Mouse (Mus musculus) limb, embryonic 11.5 days (tissue): Measurements from ENCODE around the gene Mterf1b. TPM values are rescaled to one million over a fixed set of nuclear protein-coding genes. Genes with fewer than 3 reads are reported as not detected.

ENCODE experiments used
- ATAC-seq: fragments of 200-750 bp; cut with Nextera tagmentation; 2 replicates; pipeline ENCODE4 v1.8.0; 2017; ENCODE audit warnings: low read depth; ENCODE audit not compliant: insufficient number of reproducible peaks, low FRiP score, low TSS enrichment
- DNase-seq: peaks from one replicate; pipeline ENCODE4 v3.0.0-alpha.2; 2015; ENCODE audit warnings: low spot score
- H3K27ac ChIP-seq: fragments of 300-500 bp; sonication (generic); replicated peaks from 2 replicates; pipeline ENCODE4 v1.5.1; 2014; ENCODE audit warnings: low read depth, mild to moderate bottlenecking, low read length
- H3K27me3 ChIP-seq: fragments of 300-500 bp; sonication (generic); 2 replicates; pipeline ENCODE4 v1.6.1; 2014; ENCODE audit warnings: mild to moderate bottlenecking, low read length, mixed read lengths; ENCODE audit not compliant: control insufficient read depth, insufficient read depth
- H3K36me3 ChIP-seq: fragments of 300-500 bp; sonication (generic); 2 replicates; pipeline ENCODE4 v1.6.1; 2014; ENCODE audit warnings: mild to moderate bottlenecking, low read length, moderate library complexity, mixed read lengths; ENCODE audit not compliant: control insufficient read depth, insufficient read depth
- H3K4me1 ChIP-seq: fragments of 300-500 bp; sonication (generic); 2 replicates; pipeline ENCODE4 v1.6.1; 2014; ENCODE audit warnings: low read length, mixed read lengths; ENCODE audit not compliant: control insufficient read depth, insufficient read depth
- H3K4me2 ChIP-seq: fragments of 300-500 bp; sonication (generic); 2 replicates; pipeline ENCODE4 v1.6.1; 2014; ENCODE audit warnings: low read depth, mild to moderate bottlenecking, moderate library complexity; ENCODE audit not compliant: severe bottlenecking
- H3K4me3 ChIP-seq: fragments of 300-500 bp; sonication (generic); 2 replicates; pipeline ENCODE4 v1.5.1; 2014; ENCODE audit warnings: low read depth, low read length
- H3K9ac ChIP-seq: fragments of 300-500 bp; sonication (generic); 2 replicates; pipeline ENCODE4 v1.6.1; 2014; ENCODE audit warnings: mild to moderate bottlenecking, low read length
- H3K9me3 ChIP-seq: fragments of 300-500 bp; sonication (generic); 2 replicates; pipeline ENCODE4 v1.6.1; 2016; ENCODE audit warnings: low read length; ENCODE audit not compliant: control insufficient read depth
- WGBS: fragments of 180-500 bp; shearing (Covaris S2); extraction: QIAGEN DNeasy Blood & Tissue Kit; methylation state at CpG from one replicate; pipeline ENCODE4 v1.1.7; 2014; 5-methylcytosine and 5-hydroxymethylcytosine counted together
- polyA plus RNA-seq: library from polyadenylated mRNA; unstranded; fragments of >200 nt; fragmentation: Nextera tagmentation; extraction: Ambion mirVana; gene quantifications from 2 replicates; pipeline ENCODE4 v1.2.1, GENCODE M21; 2014

Gene Mterf1b
- polyA plus RNA-seq, 1 experiment from 2014 or later: 3.5 TPM

DNA sequence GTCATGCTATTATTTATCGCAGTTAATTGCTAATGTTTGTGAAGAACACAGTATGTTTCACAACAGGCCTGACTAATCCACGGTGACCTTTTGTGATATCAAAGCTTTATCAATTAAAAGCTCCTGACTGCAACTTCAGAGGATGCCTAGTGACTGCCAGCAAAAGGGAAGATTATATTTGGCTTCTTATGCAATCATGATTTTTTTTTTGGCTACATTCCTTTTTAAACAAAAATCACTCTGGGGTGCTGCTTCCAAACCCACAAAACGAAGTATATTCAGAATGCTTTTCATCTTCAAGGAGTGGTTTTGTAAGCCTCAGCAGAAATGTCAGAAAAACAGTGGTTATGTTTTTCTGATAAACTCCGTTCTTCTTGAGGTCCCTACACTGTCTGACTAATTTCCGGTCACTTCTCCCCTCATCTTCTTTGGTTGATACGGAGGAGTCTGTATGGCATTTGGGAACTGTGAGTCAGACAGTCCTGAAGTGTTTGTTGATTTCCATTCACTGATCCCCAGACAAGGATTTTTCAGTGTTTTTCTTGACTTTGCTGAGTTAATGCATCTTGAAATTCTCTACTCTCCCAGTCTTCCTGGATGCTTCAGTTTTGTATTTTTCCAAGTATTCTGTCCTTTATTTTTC lies 29.9 kb downstream of the Mterf1b start:
- H3K27me3 ChIP-seq: no peaks in the 10 kb centered on the region
- no peak for ATAC-seq
- no peaks in the 10 kb centered on the region for H3K4me1 ChIP-seq
- WGBS: 89% methylated on average over 6 of the region's 6 CpGs
- H3K27ac ChIP-seq: no peak overlapping the region
- no peak overlapping the region for H3K9ac ChIP-seq
- no peak overlapping the region for H3K4me3 ChIP-seq
- no peaks in the 10 kb centered on the region for H3K36me3 ChIP-seq
- H3K4me2 ChIP-seq: no peak overlapping the region
- DNase-seq: no peak
- H3K9me3 ChIP-seq: no peaks in the 10 kb centered on the region

DNA sequence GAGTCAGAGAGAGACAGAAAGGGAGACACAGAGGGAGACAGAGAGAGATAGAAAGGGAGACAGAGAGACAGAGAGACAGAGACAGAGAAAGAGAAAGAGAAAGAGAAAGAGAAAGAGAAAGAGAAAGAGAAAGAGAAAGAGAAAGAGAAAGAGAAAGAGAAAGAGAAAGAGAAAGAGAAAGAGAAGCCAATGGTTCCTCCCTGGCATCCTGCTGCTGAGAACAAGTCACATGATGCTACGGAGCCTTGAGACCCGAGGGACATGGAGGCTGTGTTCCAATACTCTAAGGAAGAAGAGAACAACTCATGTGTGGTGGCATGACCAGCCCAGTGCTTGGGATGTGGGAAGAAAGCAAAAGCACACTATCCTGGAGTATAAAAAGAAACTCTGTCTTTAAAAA lies 40.0 kb downstream of the Mterf1b start:
- ATAC-seq: no peak
- Histone ChIP-seq H3K4me2 (no peak overlapping the region), H3K9me3 (no peaks in the 10 kb centered on the region)

DNA sequence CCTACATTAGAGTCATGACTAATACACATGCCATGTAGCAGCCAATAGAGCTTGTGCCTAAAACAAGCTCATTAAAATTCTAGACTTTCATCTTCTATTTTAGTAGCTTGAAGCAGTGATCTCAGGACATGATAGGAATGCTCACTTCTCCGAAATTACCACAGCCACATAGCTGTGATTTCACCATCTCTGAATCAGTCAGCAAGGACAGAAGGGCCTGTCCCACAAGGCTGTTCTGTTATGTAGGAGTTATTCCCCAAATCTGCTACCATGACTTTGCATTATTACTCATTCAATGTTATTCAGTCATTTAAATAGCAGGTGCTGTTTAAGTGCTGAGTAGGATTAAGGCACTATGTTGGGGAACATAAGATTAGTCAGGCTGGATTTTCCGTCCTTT lies 42.3 kb downstream of the Mterf1b start:
- no peak overlapping the region for H3K9ac ChIP-seq
- no peaks in the 10 kb centered on the region for H3K9me3 ChIP-seq
- H3K27ac ChIP-seq: no peak overlapping the region
- 81% methylated on average over 2 of the region's 2 CpGs for WGBS
- H3K4me3 ChIP-seq: no peak overlapping the region
- H3K27me3 ChIP-seq: no peaks in the 10 kb centered on the region
- no peaks in the 10 kb centered on the region for H3K36me3 ChIP-seq
- DNase-seq: no peak
- no peak overlapping the region for H3K4me2 ChIP-seq
- H3K4me1 ChIP-seq: no peaks in the 10 kb centered on the region
- no peak for ATAC-seq

More for the DNA sequence above, 40.0 kb downstream of the Mterf1b start:
- no peak overlapping the region for H3K9ac ChIP-seq
- no peaks in the 10 kb centered on the region for H3K36me3 ChIP-seq
- no peaks in the 10 kb centered on the region for H3K4me1 ChIP-seq
- no peak overlapping the region for H3K4me3 ChIP-seq
- WGBS: 92% methylated on average over 2 of the region's 2 CpGs
- no peak overlapping the region for H3K27ac ChIP-seq
- DNase-seq: no peak
- H3K27me3 ChIP-seq: no peaks in the 10 kb centered on the region

DNA sequence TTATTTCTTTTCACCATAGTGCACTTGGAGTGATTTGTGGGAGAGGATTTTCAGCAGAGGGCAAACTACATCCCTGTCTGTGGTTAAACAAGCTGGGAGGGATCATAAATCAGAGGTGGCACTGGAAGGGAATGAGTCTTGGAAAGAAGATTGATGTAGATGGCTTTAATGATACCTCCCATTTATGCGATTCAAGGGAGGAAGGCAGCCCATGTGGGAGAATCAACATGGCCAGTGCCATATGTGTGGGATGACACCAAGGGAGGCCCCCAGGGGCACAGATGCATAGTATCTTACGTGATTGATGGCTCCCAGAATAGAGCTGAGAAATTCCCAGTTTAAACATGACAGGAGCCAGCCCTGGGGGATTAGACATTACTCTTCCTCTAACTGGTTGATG lies 48.0 kb downstream of the Mterf1b start:
- no peak for DNase-seq
- Histone ChIP-seq H3K4me3 (no peak overlapping the region), H3K27me3 (no peaks in the 10 kb centered on the region), H3K36me3 (no peaks in the 10 kb centered on the region), H3K27ac (no peak overlapping the region), H3K9ac (no peak overlapping the region), H3K4me1 (no peaks in the 10 kb centered on the region), H3K4me2 (no peak overlapping the region), H3K9me3 (no peaks in the 10 kb centered on the region)
- WGBS: 57% methylated on average over 2 of the region's 2 CpGs
- no peak for ATAC-seq

DNA sequence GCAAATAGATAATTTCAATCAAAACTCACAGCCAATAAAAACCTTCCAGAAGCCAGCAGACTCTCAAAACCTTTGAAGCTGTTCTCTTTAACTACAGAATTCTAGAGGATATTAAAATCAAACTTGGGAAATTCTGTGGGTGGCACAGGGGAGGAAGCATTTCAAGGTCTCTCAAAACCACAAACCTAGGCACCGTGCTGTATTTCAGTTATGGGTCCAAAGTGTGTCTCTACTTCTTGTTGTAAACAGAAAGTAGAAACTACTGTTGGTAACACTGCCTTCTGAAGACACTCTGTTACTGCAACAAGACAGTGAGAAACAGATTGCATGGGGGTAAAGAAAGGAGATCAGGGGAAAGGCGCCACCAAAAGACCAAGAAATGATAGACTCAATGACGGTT lies 52.8 kb downstream of the Mterf1b start:
- DNase-seq (no peak), ATAC-seq (no peak)
- Histone ChIP-seq H3K4me3 (no peak overlapping the region), H3K27ac (no peak overlapping the region), H3K9me3 (no peaks in the 10 kb centered on the region), H3K36me3 (no peaks in the 10 kb centered on the region), H3K27me3 (no peaks in the 10 kb centered on the region), H3K4me1 (no peaks in the 10 kb centered on the region), H3K9ac (no peak overlapping the region), H3K4me2 (no peak overlapping the region)
- WGBS: 85% methylated on average over 3 of the region's 3 CpGs

DNA sequence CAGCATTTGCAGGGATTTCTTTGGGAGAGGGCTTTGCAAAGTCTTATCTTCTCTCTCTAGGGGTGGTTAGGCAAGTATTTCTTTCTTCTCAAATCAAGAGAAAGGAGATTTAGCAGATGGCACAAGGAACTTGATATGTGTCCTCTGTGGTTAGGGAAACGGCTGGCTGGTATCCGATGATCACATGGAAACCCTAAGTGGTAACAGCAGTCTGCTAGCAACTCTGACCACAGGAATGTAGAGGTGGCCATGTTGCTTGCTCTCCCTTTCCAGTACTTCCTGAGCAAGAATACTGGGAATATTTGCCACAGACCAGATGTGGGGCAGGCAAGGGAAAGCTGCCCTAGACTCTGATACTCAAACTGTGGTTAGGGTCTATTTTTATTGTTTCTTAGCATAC lies 53.9 kb downstream of the Mterf1b start:
- ATAC-seq: no peak
- H3K27me3 ChIP-seq: no peaks in the 10 kb centered on the region
- no peak overlapping the region for H3K9ac ChIP-seq
- no peaks in the 10 kb centered on the region for H3K4me1 ChIP-seq
- no peaks in the 10 kb centered on the region for H3K9me3 ChIP-seq
- no peaks in the 10 kb centered on the region for H3K36me3 ChIP-seq
- no peak overlapping the region for H3K4me3 ChIP-seq
- H3K4me2 ChIP-seq: no peak overlapping the region
- H3K27ac ChIP-seq: no peak overlapping the region
- DNase-seq: no peak
- WGBS: 48% methylated on average over 2 of the region's 2 CpGs

Other genes with a start within 250 kb of the Mterf1b start
- gene Cyp51, start 87.6 kb upstream of the Mterf1b start, polyA plus RNA-seq: 115 and 118 TPM in 2 replicates